Mouse (Mus musculus) heart, adult 9 months (tissue): ENCODE measurements at regions not wholly inside any gene's neighbourhood (a gene's known extent, or its start where the extent isn't known, plus 50 kb on each side); places are given as distances from the start of the nearest gene placed in this dataset.
"Not testable (repeated sequence)": the region's sequence is repeated elsewhere in the genome, so short reads cannot be mapped to it uniquely, and the experiment has no call there.

Source experiments
- DNase-seq, 2 experiments: peaks; one replicate each; pipeline ENCODE4 v3.0.0; 2022; ENCODE audit warnings: low spot score in 2 of 2

DNA sequence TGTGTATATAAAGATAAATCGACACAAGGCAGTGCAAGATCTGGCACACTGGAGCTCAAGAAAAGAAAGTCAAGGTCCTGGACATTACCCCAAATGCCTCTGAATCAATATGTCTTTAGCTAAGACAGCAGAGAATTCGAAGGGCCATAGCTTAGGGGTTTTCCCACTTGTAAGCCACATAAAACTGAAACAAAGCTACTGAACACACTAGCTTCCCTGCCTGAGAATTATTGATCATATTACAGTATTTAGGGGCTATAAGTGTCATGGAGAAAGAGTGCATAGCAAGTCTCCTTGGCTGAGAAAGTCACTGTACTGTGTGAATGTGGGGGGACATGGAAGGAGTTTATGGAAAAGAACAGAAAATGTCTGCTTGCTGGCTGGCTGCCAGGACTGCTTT lies 207.3 kb upstream of the Htr1f start:
- DNase-seq: no peak

DNA sequence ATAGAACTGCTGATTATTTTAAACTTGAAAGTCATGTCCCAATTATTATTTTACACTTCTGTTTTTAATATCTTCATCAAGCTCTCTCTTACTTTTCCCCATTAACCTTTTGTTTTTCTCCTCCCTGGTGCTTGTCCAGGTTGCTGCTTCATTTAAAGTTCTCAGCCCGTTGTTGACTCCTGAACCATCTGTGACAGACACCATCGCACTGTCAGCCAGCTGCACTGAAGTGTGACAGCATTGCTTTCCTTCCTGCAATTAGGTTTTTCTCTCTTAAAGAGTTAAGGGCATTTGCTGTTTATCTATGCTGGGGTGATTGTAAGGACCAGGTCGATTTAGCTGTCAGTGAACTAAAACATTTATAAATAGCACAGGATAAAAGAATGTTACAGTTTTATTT lies 205.3 kb upstream of the Pou1f1 start:
- no peak for DNase-seq

DNA sequence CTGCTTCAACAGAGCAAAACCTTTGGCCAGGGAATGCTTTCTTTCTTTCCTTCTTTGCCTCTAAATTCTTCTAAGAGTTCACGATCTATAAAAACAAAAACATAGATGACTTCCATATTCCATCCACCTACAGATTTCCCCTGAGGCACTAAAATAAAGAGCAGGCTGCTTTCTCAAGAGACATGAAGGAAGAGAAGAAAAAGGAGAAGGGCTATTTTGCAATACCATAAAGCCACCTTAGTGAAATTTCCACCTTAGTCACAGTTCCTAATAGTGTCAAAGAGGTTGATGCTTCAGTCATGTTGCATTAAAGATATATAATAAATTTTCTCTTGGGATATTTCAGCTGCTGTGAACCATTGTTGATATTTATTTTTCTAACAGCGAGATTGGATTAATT lies 187.9 kb upstream of the Pou1f1 start:
- no peak for DNase-seq

DNA sequence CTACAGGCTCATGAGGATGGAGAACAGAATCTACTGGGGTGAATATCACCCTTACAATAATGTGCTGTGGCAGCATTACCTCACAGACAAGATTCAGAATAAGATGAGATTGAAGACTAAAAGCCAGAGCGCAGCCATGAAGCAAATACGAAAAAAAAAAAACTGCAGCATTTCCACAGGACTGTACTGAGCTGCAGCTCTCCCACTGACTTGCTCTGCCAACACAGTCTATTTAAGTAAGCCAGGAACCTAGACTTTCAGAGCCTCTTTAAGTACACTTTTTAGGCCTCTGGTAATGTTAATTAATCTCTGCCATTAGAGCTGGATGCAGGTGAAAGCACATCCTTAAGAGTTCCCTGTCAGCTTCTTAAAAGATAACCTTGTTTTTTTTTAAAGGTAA lies 181.1 kb upstream of the Pou1f1 start:
- DNase-seq: no peak

DNA sequence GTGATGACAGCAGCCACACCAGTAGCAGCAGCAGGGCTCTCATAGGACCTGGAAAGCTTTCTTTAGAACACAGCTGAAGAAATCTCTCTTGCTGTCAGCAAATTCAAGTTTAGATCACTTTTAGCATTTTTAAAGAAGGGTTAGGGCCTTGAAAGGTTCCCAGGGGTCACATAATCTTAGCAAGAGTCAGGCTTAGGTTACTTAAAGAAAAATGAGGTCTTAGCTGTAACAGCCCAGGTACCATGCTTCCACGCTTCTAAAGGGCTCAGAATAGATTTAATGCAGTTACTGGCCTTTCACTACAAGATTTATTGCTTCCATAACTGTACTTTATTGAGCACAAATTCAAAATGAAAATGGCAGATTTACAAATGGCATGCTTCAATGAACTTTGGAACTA lies 160.4 kb upstream of the Pou1f1 start:
- DNase-seq: no peak

DNA sequence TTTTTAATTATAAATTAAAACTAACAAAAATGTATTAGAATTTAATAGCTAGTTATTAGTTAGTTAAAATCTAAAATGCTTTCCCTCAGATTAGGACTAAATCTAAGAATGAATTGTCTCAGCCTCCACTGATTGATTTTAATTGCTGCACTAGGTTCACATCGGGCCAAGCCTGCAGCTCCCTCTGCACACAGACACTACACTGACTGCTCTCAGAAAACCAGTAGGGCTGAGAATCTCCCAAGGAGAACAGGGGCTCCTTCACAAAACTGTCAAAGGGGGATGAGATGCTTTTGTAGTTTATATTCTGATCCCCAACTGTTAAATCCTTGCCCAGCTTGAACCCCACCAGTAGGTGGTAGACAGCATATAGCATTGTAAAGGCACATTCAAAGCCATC lies 151.0 kb upstream of the Pou1f1 start:
- no peak for DNase-seq

GRCm38 (mm10) chr16:65370939-65371338 lies 149.4 kb upstream of the Pou1f1 start:
- DNase-seq: no peak

- no peak for DNase-seq
These were observed 143.8 kb upstream of the Pou1f1 start for GRCm38 (mm10) chr16:65376553-65376952.

DNA sequence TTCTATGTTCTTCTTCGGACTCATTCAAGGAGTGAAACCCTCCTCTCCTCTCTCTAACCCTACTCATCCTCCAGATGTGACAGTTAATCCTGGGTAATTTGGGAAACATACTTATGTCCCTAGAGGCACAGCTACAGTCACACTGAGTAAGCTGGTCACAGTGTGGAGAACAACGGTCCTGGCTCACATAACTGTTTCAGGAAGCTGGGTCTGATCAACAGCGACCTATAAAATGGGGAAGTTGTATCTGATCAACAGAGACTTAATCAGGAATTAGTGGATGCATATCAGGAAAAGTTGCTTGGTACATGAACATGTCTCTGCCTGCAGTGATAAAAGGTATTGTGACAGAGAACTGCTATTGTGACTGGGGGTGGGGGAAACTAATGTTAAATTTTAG lies 142.0 kb upstream of the Pou1f1 start:
- no peak for DNase-seq

- no peak for DNase-seq
These were observed 140.4 kb upstream of the Pou1f1 start for GRCm38 (mm10) chr16:65379939-65380338.

DNA sequence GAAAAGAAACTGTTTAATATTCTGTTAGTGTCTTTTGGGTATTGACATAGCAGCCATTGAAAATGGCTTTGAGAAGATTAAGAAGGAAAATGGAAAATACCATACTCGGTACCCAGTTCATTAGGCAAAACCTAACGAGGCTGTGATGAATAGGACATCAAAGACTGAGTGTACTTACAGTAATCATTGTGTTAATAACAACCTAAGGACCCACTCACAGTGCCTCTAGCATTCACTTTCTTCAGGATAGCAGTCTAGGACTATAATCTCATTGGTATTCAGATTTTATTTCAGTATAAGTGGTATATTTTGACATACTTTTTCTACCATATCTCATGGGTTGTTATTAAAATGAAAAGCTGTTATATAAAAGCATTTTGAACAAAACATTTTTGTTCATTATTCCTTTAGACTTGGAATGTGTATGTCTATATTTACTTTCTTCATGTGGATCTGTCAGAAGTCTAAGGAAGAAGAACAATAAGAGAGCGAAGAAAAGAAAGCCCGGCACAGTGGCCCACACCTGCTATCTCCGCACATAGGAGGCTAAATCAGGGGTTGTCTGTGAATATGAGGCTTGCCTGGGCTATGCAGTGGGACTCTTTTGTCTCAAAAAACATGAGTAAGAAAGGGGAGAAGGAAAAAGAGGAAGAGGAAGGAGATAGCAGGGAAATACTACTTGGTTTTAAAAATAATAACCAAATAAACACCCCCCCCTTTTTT lies 116.2 kb upstream of the Pou1f1 start:
- DNase-seq: no peak

GRCm38 (mm10) chr16:65404816-65405215 lies 115.5 kb upstream of the Pou1f1 start:
- DNase-seq: no peak

DNA sequence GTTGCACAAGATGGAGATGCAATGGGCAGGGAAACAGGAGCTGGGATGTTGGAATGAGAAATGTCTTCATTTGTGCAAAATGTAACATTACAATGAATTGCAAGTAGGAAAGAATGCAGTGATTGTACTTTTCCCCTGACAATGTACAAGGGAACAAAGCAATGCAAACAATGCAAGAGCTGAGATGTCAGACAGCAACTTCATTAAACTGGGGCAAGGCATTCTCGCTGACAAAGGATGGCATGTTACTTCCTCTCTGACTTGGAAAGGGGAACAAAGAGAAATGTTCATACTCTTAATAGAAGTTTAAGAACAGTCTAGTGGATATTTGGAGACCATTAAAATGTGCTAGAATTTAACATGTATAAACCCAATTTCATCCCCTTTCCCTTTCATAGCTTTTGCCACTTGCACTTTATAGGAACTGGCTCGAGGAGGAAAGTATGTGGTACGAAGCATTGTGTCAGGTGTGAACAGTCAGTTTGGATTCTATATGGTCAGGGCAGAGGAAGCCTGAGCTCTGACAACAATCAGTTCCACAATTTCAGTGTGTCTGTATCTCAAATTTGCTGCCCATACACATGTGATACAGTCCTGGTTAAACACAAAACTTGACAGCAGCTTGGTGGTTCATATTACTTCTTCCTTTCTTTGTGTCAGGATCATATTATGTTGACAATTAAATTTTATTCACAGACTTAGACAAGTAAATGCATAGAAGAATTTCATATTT lies 114.3 kb upstream of the Pou1f1 start:
- DNase-seq: no peak

DNA sequence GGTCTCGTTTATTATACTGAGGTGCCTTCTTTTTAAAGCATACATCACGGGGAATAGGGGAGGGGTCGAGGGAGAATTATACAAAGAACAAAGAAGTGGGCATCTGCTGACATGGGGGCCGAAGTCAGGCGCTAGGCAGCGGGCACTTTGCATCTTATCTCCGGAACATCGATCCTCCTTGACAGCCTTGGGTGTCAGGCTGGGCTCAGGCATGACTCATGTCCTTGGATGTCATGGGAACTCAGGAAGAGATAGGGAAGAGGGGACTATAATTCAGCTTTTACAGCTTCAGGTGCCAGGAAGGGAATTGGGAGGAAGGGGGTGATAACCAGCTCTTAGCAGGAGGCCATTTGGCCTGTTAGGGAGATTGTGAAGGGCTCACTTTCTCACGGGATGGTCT lies 88.3 kb upstream of the Pou1f1 start:
- not testable (repeated sequence) for DNase-seq

DNA sequence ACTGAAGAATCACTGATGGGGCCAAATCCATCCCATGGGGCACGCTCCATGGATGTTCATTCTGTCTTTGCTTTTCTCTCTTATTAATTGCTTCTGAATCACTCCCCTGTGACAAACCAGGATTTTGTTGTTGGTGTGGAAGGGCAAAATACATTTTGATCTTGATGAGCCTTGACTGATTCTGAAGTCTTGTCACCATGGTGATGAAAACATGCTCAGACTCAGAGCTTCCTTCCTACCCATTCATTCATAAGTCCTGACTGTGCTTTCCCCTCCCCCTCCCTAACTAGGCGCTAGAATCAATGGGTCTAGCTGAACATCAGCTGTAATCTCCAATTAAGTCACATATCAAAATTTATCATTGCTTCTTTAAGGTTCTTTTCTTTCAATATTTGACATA lies 84.2 kb upstream of the Pou1f1 start:
- DNase-seq: no peak

DNA sequence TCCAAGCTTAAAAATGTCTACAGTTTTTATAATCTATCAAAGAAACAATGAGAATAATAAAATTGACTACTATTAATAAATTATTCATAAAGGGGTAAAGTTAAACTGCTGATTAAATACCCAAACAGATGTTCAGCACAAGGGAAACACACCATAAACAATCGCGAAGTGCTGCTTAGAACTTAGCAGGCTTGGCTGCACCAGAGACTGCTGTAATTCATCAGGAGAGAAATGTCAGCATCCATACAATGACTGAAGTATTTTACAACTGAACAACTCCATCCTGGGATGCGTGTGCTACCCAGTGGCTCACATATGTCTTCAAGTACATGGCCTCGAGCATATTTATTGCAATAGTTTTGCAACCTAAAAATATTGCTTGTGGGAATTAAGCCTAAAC lies 78.4 kb upstream of the Pou1f1 start:
- no peak for DNase-seq

GRCm38 (mm10) chr16:65448810-65449209 lies 71.5 kb upstream of the Pou1f1 start:
- DNase-seq: peak; percentile 11 to 58

DNA sequence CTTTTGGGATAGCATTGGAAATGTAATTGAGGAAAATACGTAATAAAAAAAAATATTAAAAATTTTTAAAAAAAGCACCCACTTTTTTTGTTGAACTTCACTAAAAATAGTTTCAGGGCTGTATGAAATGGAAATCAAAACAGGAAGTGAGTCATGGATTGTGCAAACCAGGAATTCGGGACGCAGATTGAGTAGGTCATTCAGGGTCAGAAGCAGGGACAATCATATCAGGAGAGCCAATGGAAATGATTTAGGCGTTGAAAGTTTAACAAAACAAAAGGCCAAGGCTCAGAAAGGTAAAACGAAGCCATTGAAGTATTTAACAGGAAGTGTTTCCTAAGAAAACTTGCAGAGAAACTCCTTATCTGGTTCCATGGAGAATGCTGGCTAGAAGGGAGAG lies 69.6 kb upstream of the Pou1f1 start:
- DNase-seq: peak; percentile 39 to 49

GRCm38 (mm10) chr16:65451885-65452284 lies 68.4 kb upstream of the Pou1f1 start:
- no peak for DNase-seq

DNA sequence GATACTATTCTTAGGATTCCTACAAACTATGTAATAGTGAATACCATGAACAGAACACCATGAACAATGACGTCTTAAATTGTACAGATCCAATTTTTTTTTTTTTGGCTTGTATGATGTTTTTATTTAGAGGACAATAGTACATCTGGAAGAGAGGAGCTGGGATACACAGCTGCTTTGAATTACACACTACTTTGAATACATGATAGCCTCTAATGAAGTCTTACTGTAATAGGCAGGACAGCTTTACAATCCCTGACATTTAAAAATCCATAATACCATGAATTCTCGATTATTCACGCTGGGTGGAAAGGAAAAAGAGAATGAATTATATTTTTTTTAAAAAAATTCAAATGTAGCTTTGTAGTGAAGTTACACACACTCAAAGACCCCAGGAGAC lies 63.4 kb upstream of the Pou1f1 start:
- not testable (repeated sequence) for DNase-seq

- no peak for DNase-seq
These were observed 62.1 kb upstream of the Pou1f1 start for GRCm38 (mm10) chr16:65458234-65458633.

DNA sequence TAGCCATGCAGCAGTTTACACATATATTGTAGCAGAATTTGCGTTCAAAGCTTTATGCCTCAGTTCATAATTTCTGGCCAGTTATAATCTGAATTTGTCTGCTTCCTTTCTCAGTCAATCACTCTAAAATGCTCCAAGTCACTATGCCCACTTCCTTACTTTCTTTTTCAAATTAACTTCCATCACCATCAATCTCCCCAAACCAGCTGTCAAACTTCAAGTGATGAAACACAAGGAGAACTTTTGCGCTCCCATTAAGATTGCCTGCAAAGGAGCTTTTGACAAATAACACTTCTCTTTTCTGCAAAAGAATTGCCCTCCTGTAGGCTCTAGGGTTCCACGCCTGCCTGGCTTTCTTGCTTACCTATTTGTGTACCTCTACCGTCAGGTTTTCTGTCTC lies 50.6 kb upstream of the Pou1f1 start:
- DNase-seq: no peak
